Mouse (Mus musculus): Measurements from ENCODE around the gene Map3k7.
A peak's percentile ranks its signal among the peaks of the same experiment; 100 is the strongest.
"Not testable (repeated sequence)": the region's sequence is repeated elsewhere in the genome, so short reads cannot be mapped to it uniquely, and the experiment has no call there.

Gene Map3k7

GRCm38 (mm10) chr4:31993865-31994264 lies 30.0 kb downstream of the Map3k7 start:
- DNase-seq, result no peak

DNA sequence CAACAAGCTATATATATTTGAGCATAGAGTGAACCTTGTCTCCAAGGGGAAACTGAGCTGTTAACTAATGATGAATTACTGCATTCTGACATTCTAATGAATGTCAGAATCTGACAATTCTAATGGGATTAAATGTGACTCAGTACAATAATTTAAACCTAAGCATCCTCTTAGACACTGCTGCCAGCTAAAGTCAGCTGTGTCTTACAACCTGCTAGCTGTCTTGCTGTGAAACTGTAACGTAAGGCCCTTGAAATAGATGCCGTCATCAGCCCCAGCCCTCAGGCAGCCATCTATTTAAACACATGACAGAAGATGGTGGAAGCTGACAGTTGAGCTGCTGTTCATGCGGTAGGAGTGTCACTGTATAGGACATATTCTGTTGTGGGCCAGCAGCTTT lies 37.6 kb downstream of the Map3k7 start:
- DNase-seq, result no peak

GRCm38 (mm10) chr4:32004773-32005591 lies 41.1 kb downstream of the Map3k7 start:
- DNase-seq, result no peak

DNA sequence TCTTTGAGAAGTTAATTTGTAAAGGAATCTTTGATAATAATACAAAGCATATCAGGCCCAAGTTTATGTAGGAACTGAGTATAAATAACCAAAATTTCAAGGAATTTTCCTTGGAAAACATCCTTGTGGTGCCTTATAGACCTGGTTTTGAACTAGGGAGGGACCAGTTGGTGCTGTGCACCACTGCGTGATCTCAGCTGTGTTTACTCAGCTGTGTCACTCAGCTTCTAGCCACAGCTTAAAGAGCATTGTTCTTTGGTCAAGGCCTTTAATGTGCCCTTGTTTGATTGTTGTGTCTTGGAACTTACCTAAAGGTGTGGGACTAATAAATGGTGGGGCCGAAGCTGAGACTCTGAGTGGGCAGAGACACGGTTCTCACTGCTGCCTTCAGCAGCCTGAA lies 43.3 kb downstream of the Map3k7 start:
- no peak for DNase-seq

DNA sequence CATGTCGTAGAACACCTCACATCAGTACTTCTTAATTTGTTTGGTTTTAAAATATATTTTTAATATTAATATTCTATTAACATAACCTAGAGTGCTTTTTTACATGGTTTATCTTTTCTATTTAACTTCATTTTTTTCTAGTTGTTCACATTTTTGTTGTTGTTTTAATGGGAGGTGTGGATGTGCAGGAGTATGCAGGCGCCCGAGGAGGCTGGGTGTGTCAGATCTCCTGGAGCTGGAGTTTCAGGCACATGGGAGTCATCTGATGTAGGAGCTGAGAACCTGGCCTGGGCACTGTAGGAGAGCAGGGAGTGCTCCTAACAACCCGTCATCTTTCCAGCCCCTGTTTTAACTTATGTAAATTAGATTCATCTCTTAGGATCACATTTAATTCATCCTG lies 44.2 kb downstream of the Map3k7 start:
- no peak for DNase-seq

DNA sequence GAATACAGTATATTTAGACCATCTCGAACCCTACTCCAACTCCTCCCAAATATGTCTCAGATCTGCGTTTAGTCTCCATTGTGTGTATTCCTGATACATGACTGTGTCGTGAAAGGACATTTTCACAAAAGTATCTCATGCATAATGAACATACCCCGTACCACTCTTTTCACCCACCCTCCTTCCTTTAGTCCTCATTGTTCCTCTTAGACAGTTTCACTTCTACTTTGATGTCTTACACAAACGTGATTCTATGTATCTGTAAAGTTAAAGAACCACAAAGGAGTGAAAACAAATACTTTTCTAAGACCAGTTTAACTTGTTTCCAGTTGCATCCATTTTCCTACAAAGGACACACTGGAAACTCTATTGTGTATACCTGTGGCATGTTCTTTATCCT lies 46.9 kb downstream of the Map3k7 start:
- no peak for DNase-seq

DNA sequence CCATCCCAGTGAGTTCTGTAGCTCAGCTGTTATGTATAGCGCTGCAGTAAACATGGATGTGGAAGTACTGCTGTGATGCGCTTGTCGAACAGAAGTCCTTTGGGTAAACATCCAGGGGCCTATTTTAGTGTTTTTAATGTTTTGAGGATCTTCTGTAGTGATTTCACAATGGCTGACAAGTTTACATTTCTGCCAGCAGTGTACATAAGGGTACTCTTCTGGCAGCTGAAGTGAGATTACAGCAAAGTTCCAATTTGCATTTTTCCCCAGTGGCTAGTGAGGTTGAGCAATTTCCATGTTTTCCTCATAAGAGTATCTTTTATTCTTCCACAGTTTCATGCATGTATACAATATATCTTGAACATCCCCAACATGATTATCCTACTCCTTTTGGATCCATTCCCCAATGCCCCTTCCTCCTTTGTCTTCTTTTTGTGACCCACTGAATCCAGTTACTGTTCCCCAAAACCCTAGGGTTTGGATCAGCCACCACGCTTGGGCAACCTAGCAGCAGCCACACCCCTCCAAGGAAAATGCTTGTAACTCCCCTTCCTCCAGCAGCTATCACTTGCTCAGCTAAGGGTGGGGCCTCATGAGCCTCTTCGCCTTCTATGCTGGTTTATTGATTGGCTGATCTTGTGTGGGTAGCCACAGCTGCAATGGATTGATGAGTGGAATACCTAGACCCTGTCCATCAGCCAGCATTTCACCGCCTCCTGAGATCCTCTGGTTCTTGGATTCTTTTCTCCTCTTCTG lies 47.5 kb downstream of the Map3k7 start:
- no peak for DNase-seq

DNA sequence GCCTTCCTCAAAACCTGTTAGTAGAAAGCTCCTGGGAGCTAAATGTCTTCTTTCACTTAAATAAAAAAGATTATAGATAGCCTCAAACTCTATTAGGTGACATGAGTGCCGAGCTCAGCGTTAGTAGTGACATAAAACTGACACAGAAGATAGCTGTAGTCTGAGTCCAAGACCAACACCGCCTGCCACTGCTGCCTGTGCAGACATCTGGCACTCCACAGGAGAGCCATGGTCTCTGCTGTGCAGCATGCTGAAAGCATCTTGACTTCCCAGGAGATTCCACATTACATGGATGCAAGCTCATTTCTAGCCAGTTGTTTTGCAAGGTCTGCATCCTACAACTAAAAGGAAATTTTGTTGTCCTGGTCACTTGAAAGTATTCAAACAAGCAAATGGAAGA lies 57.2 kb downstream of the Map3k7 start:
- DNase-seq, result no peak

GRCm38 (mm10) chr4:32022321-32022720 lies 58.4 kb downstream of the Map3k7 start:
- no peak for DNase-seq

DNA sequence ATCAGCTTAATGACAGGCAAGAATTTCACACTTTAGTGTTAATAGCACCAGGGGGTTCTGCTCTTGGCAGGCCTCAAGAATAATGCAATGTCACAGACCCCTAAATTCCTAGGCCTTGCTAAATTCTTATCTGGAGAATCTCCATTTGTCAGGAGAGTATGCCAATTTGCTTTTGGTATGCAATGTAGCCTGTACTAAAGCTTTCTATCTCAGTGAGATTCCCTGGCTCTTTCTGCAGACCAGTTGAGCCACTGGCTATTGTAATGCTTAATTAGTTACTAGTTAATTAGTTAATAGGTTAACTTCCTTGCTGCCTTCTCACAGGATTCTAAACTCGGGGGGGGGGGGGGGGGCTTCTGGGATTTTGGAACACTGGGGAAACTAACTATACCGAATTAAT lies 60.3 kb downstream of the Map3k7 start:
- DNase-seq, result not testable (repeated sequence)

DNA sequence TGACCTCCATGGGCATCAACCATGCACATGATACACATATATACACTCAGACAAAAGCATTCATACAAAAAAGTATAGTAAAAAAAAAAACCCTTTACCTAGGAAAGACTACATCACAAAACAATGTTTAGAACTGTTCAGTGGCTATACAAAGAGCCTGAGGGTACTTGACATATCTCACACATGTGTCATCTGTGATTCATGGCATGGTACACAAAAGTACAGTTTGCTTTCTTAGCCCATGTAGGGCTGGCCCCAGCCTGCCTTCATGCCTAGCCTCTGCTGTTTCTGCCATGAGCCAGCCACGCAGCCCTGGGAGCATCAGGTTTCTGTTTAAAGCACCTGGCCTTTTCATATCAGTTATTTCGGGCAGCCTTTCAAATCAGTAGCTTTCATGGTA lies 61.2 kb downstream of the Map3k7 start:
- no peak for DNase-seq

GRCm38 (mm10) chr4:32027094-32027493 lies 63.2 kb downstream of the Map3k7 start:
- DNase-seq, result no peak

DNA sequence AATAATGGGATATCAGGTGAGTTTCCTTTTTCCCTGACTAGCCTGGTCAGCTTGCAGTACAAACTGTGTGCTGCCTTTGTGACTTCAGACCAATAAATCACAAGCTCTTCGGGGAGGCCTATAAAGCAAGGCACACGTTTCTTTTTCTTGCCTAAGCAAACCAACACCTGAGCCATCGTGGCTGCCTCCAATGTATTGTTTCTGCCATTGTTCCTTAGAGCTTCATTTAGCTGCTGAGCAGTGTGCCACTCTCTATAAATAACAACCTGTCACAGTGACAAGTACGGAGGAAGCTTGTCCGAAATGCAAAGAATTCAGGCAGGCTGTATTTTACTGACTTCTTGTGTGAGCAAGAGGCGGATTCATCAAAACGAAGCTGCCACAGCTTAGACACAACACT lies 73.4 kb downstream of the Map3k7 start:
- no peak for DNase-seq

DNA sequence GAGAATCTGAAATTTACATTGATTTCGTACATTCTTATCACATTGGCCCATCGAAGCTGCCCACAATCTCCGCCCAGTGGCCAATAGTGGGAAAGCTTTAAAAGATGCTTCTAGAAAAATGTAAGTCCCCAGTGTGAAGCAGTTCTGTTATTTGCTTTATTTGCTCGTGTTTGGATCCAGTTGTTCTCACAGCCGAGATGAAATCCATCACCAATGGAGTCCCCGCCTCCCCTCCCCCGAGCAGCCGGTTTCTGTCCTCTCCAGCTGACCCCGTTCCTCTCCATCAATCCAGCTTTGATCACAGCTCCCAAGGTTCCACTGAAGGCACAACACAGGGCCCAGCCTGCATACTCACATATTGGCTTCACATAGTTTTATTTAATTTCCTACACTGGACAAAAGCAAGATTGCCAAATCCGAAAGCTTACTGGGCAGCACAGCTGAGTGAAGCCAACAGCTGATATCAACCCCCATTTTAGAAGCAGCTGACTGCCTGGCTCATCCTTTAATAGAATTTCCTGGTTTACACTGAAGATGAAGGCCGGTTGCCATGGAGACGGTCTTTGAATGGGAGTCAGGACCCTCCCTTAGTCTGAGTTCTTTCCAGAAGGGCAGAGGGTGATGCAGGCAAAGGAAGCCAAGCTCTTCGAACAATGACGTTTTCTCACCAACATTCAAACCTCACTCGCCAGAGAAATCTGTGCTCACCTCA lies 78.0 kb downstream of the Map3k7 start:
- DNase-seq, result peak; percentile 73 to 81

GRCm38 (mm10) chr4:32045234-32045633 lies 81.3 kb downstream of the Map3k7 start:
- peak; percentile 26 to 49 for DNase-seq

DNA sequence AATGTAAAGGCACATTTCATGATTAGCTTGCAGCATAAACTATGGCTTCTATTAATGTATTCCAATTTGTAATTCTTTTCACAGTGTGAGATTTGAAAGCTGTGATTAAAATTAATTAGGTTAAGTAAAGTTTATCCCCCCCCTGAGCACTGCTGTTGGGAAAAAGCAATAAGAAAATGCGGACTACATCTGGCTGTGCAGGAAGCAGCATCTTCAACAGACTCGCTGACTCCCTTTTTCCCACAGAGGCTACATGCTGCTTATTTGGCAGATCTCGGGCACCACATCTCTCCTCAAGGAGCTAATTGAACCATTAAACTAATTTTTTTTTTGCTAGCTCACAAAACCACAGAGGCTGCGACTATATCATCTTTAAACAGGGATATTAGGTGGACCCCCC lies 85.9 kb downstream of the Map3k7 start:
- no peak for DNase-seq

DNA sequence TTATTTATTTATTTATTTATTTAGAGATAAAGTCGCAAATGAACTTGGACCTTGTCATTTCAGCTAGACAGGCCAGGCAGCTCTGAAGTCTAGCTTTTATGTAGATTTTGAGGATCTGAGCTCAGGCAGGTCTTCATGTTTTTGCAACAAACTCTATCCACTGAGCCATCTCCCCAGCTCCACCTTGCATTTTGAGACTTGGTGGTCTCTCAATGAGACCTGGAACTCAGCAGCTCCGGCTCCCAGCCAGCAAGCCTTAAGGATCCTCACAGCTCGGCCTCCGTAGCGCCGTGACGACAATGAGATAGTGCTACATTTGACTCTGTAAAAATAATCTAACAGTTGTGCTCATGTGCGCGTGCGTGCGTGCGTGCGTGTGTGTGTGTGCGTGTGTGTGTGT lies 89.3 kb downstream of the Map3k7 start:
- DNase-seq, result no peak

- peak; percentile 87 to 90 for DNase-seq
Measured at GRCm38 (mm10) chr4:32055151-32056052, 91.5 kb downstream of the Map3k7 start.

GRCm38 (mm10) chr4:32056441-32056840 lies 92.5 kb downstream of the Map3k7 start:
- no peak for DNase-seq

- DNase-seq, result no peak
Measured at GRCm38 (mm10) chr4:32057102-32057501, 93.2 kb downstream of the Map3k7 start.

DNA sequence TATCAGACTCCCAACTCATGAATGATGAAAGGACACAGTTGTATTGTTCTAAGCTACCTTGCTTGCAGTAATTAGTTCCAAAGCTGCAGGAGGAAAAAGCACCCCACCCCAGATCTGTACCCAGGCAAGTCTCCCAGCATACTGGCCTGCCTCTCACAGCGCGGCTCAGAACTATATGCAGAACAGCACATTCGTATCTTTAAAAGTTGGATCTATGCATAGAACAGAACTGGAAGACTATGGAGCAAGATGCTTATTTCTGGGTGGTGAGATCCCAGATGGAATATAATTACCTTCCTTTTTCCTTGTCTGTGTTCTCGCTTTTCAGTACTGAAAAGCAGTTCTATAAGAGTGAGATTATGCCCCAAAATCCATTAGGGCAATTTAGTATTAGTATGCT lies 96.8 kb downstream of the Map3k7 start:
- no peak for DNase-seq

GRCm38 (mm10) chr4:32062381-32063059 lies 98.6 kb downstream of the Map3k7 start:
- no peak for DNase-seq
